Mouse (Mus musculus) mature B cell (primary cell): Measurements from ENCODE around the gene Actrt3.

Experiments used
- in situ Hi-C: fragments of 300-500 bp; cut with MboI; formaldehyde crosslinking; loops from 2 replicates; pipeline ENCODE4 v1.14.3; 2019

Actrt3 gene

DNA sequence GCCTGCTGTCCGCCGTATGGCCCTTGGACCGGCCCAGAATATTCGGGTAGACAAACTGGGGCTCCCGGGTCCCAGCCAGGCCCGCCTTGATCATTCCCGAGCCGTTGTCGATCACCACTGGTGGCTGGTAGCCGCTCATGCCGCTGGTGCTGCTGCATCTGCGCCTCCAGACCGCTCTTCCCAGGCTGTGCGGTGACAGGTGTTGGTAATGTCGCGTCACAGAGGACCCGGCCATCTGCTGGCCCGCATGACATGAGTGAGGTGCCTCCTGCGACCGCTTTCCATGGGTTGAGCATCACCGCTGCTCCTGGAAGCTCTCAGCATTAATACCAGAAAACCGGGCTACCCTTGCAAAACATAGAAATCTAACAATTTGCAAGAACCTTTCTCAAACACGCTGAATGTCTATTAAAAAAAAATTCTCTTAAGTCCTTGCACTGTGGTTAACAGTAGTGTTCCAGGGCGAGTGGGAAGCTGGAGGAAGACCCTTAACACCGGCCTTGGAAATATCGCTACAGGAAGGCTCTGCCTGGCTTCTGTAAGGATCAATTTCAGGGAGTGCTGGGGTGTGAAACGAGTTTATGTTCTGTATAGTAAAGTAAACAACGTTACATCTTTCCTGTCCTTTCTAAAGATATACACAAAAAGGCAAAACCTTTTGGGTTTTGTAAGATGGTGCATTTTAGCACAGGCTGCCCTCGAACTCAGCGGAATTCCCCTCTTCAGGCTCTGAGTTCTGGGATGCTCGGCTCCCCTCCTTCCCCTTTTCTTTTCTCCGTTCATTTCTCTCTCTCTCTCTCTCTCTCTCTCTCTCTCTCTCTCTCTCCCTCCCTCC is at the start of gene Actrt3:
Actrt3 (minus strand) TSS at position 229 of the 835 bp plus-strand sequence.
- in situ Hi-C loops: loop anchor here (10.0 to 25.0 kb wide), 3 partner anchors 195 to 537 kb away; partner anchors contain the start of genes Cldn11 and Sec62

GRCm38 (mm10) chr3:30648466-30648865 is 48.7 kb upstream of the Actrt3 start:
- in situ Hi-C loops: no loop called here

- in situ Hi-C loops: no loop called here
These were observed 47.8 kb upstream of the Actrt3 start, which contains the start of gene Lrrc34 for GRCm38 (mm10) chr3:30647440-30648090. Gene Lrrc34 (minus strand): TSS chr3:30647869.

GRCm38 (mm10) chr3:30646761-30647160 is 47.0 kb upstream of the Actrt3 start:
- in situ Hi-C loops: no loop called here

- in situ Hi-C loops: no loop called here
These were observed 44.5 kb upstream of the Actrt3 start, which contains the start of gene Lrriq4 for GRCm38 (mm10) chr3:30644207-30644606. Gene Lrriq4 (plus strand): TSS chr3:30644507.

- in situ Hi-C loops: no loop called here
These were observed 35.9 kb upstream of the Actrt3 start for GRCm38 (mm10) chr3:30635629-30636028.

DNA sequence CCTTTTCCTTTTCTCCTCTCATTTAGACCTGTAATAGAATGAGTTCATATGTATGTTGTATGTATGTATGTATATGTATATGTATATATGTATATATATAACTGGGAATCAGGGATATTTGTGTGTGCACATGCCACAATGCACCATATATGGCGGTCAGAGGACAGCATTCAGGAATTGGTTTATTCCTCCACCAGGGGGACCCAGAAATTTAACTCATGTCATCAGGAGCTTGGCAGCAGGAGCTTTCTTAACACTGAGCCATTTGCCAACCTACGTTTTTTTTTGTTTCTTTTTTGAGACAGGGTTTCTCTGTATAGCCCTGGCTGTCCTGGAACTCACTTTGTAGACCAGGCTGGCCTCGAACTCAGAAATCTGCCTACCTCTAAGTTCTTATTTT is 33.9 kb upstream of the Actrt3 start:
- in situ Hi-C loops: no loop called here

GRCm38 (mm10) chr3:30620132-30620531 is 20.4 kb upstream of the Actrt3 start:
- in situ Hi-C loops: loop anchor here (25.0 kb wide), 1 partner anchor 517 kb away; the partner anchor contains the start of gene Cldn11

DNA sequence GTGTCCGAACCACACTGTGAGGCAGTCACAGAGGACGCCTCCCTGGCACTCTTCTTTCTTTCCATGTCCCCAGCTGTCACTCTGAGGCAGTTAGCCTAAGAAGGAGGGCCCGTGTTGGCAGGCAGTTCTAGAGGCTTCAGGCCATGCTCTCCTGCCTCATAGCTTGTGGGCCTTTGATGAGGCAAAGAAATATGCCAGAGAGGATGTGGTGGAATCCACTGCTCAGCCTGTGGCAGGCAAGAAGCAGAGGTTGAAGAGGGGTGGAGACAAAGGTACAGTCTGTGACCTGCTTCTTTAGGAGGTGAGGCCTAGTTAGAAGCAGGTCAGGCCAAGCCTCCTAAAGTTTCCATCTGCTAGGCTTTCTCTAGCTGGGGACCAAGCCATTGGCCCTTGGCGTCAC is 11.2 kb upstream of the Actrt3 start:
- in situ Hi-C loops: loop anchor here (25.0 kb wide), 1 partner anchor 526 kb away; the partner anchor contains the start of gene Cldn11

- in situ Hi-C loops: loop anchor here (25.0 kb wide), 1 partner anchor 528 kb away; the partner anchor contains the start of gene Cldn11
These were observed 9.3 kb upstream of the Actrt3 start for GRCm38 (mm10) chr3:30608999-30609398.

GRCm38 (mm10) chr3:30603256-30603655 is 3.5 kb upstream of the Actrt3 start:
- in situ Hi-C loops: loop anchor here (25.0 kb wide), 1 partner anchor 534 kb away; the partner anchor contains the start of gene Cldn11

DNA sequence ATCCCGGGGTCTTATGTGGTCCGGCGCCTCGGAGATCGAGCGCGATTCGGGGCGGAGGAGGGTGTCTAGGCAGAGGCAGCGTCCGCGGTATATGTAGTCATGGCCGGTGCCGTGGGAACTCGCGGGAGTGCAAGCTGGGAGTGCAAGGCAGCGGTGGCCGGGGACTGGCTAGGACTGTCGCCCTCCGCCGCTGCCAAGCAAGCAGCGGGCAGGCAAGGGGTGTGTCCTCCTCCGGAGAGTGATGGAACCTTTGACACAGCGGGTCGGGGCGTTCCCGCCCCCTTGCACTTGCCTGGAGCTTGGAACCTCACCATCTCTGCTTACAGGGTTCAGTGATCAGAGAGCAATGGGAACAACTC is 3.0 kb upstream of the Actrt3 start:
- in situ Hi-C loops: loop anchor here (25.0 kb wide), 1 partner anchor 535 kb away; the partner anchor contains the start of gene Cldn11

DNA sequence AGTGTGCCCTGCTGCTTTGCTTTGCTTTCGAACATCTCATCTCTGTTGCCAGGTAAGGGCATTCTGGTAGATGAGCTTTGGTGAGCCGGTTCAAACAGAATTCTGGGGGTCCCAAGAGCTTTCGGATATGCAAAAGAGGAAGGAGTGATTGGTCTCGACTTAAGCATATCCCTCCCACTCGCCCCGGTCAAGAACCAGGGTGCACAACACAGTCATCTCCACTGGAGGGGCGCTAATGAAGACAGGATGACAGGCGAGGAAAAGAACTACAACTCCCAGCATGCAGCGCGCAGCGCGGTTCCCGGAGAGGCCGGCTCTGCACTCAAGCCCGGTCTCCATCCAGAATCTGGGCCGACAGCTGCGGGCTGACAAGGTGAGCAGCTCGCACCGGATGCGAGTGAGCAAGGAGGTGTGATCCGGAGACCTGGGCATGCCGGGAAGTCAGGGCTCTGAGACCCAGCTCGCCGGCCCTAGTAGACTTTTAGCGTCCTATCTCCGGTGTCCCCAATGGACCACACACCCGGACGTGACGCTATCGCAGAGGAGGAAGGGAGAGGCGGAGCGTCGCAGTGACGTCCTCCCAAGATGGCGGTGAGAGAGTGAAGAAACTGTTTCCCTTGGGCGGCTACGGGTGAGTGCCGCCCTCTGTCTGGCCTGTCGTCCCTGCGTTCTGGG is 2.5 kb upstream of the Actrt3 start, which contains the start of gene Mynn:
Mynn (plus strand) TSS at position 1 of the 675 bp plus-strand sequence.
- in situ Hi-C loops: loop anchor here (25.0 kb wide), 1 partner anchor 535 kb away; the partner anchor contains the start of gene Cldn11

DNA sequence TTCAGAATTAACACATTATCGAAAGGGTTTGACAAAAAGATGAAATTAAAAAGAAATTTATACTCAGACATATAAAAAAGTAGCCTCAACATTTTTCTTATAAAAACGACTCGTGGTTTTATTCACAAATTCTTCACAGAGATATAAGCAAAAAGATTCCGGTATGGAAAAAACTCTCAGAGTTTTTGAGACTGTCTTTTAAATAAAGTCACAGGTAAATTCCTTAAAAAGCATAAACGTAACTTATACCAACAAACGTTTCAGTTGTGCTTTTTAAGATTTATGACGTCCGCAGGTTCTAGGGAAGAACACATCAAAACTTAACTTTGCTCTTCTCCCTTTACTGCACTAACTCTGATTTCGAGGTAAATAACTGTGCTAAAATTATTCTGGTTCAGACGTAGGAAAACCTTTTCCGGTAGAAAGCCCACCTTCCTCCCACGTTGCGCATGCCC is 1.9 kb upstream of the Actrt3 start:
- in situ Hi-C loops: loop anchor here (25.0 kb wide), 1 partner anchor 536 kb away; the partner anchor contains the start of gene Cldn11

- in situ Hi-C loops: loop anchor here (25.0 kb wide), 1 partner anchor 536 kb away; the partner anchor contains the start of gene Cldn11
These were observed 1.4 kb upstream of the Actrt3 start for GRCm38 (mm10) chr3:30601175-30601574.

DNA sequence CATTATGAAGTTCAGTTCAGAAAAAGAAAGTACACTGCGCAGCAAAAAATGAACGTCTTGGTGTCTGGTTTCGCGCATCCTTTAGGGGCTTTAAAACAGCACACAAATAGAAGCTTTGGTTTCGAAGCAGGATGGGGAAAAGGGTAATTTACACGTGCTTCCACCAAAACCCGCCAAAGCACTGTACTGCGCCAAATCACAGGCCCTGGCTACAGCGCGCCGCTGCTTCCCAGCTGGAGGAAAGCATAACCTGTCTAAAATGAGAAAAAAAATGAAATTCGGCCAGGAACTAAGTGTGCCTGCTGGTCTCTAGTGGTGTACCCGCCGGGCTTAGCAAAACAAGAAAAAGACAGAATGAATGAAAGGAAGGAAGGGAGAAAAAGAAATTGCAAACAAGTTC is 978 bp upstream of the Actrt3 start:
- in situ Hi-C loops: loop anchor here (25.0 kb wide), 1 partner anchor 537 kb away; the partner anchor contains the start of gene Cldn11

DNA sequence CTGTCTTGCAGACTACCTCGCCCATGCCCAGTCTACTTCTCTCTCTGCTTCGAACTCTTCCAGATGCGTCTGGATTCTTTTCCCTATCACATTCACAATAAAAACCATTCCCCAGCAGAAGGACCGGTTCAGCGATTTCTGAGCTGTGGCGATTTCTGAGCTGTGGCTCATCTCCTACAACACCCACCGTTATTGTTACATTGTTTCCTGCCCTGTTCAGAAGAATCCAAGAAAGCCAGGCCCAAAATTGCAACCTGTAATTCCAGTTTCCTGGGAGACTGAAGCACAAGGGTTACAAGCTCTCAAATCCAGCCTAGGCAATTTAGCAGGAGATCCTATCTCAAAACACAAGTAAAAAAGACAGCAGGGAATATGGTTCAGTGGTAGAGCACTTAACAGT is 2.5 kb downstream of the Actrt3 start:
- in situ Hi-C loops: loop anchor here (10.0 kb wide), 2 partner anchors 198 to 378 kb away; partner anchors contain the start of gene Sec62

DNA sequence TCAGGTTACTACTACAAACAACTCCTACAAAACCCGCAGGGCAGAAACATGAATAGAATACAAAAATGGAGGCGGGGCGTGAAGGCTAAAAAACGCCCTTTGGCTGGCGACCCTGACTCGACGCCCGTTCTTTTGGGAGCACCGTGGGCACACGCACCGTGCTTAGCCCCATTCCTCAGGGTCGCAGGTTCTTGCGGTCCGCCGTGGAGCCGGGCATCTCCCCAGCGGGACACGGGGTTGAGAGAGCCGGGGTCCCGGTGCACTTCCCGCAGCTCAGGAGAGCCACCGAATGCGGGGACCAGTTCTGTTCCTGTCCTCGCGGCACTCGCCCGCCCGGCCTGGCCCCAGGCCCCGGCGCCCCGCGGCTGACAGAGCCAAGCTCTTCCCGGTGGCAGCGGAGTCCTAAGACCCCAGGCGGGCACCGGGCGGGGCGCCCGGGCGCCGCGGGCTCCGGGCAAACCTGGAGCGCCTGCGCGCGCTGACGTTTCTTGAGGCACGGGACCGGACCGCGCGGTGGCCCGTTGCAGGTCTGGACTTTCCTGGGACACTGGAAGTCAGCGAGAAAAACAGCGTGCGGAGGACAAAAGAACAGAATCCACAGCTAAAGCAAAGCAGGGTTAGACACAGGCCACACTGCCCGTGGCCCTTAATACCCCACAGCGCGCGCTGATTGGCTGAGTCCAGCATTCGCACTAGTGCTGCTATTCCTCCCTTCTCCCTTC is 4.5 kb downstream of the Actrt3 start:
- in situ Hi-C loops: loop anchor here (10.0 kb wide), 2 partner anchors 200 to 380 kb away; partner anchors contain the start of gene Sec62

DNA sequence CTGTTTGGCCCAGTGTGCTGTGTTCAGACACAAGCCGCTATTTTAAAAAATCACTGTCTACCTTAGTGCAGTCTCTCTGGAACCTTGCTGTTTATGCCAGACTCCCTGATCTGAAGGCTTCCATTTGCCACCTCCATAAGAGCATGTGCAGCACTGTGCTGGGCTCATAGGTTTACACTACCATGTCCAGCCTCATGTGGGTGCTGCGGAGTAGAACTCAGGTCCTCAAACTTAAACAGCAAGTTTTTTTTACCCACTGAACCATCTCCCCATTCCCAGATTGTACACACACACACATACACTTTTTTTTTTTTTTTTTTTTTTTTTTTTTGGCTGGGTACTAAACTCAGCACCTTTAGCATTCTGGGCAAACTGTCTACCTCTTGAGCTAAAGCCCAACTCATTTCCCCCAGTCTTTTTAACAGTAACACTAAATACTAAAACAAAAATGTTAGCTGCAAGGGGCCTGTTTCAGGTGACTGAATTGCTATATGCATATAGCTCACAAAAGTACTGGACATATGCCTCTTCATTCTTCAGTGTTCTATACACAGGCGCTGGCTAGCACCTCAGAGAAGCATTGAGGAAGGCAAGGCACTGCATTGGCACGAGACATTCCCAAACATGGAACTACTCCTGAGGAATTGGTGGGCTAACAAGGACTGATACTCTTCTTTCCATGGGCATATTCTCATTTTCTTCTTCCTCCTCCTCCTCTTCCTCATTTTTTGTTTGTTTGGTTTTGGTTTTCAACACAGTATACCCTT is 5.8 kb downstream of the Actrt3 start:
- in situ Hi-C loops: loop anchor here (10.0 kb wide), 2 partner anchors 201 to 381 kb away; partner anchors contain the start of gene Sec62
